Mouse (Mus musculus) stomach, postnatal 0 days (tissue): ENCODE results near the gene Btf3l4.

Experiments used
- CTCF ChIP-seq: IDR thresholded peaks from 2 replicates; pipeline ENCODE4 v1.5.1; 2016; ENCODE audit warnings: antibody characterized with exemption, low read depth, mild to moderate bottlenecking, moderate library complexity
- EP300 ChIP-seq: optimal IDR thresholded peaks from 2 replicates; pipeline ENCODE3; 2016; ENCODE audit warnings: antibody characterized with exemption

DNA sequence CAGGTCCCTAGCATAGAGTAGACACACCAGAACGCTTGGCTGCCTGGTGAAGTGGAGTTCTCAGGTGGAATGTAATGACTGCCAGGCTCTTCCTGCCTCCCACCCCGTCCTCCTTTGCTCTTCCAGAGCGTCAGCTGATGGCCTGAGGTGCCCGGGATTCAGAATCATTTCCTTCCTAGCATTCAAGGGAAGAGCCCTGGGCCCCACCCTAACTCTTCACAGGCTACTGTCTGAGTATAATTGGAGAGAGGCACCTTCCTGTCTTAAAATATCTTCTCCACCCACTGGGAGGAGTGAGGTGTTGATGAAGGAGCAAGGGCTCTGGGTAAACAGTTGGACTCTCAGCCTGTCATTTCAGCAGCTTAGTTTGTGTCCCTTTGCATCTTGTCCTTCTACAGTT, 36.7 kb downstream of the Btf3l4 start:
- TF ChIP-seq CTCF (no peak), EP300 (no peak)
